Mouse (Mus musculus): ENCODE measurements around the gene Mcoln2. TPM values are rescaled to one million over a fixed set of nuclear protein-coding genes. Genes with fewer than 3 reads are reported as not detected.
A peak's percentile ranks its signal among the peaks of the same experiment; 100 is the strongest.

Mcoln2 gene
- total RNA-seq (2021), result under 1 TPM; 0.47 to 0.54 TPM
- long read RNA-seq, experiment 1, partial matches to known transcripts, result 1 of 3 reads
- long read RNA-seq, experiment 1, other reads (novel, unspliced or antisense), result 0 of 3 reads
- long read RNA-seq, experiment 2, partial matches to known transcripts, result 0 of 1 reads
- long read RNA-seq, experiment 2, other reads (novel, unspliced or antisense), result 0 of 1 reads

DNA sequence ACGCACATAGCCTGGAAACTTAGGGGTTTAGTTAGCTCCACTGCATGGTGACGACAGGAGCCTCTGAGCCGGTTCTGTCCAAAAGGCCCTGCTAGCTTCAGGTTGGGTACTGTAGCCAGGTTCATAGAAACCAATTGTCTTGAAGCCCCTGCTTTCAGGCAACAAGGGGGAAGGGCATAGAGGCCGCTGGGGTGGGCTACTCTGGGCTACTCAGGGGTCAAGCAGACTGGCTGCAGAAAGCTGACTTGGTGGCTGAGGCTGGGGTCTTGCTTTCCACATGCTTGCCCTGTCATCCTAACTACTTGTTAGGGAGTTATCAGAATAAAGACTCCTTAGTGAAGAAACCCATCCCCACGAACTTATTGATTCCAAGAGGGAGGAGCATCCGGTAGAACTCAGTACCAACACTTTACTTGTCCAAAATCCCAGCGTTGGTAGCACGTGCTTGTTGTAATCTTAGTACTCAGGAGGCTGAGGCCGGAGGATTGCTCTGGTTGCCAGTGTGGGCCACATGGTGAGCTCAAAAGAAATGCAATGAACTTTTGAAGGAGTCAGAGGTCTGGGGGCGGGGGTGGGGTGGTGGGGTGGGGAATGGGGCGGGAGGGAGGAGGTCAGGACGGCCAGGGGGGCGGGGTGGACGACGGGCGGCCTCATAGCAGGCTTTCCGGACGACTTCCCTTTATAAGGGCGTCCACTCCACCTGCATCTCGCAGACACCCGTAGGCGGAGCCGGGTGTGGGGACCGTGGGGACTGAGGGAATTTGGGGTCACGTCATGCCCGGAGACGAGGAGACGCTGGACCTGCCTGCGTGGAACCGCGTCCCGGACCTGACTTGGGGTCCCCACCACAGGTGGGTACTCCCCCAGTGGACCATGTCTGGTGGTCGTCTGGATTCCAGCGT lies at the start of gene Mcoln2:
Mcoln2 (plus strand) TSS at position 678 of the 902 bp plus-strand sequence.
- peak in 1 of 2 experiments; percentile 17 for DNase-seq (ENCODE audit: low spot score in 2 of 2)

GRCm38 (mm10) chr3:146099925-146100324 lies 49.7 kb upstream of the Mcoln2 start:
- DNase-seq (ENCODE audit: low spot score in 2 of 2), result no peak

GRCm38 (mm10) chr3:146102049-146102448 lies 47.6 kb upstream of the Mcoln2 start:
- no peak for DNase-seq (ENCODE audit: low spot score in 2 of 2)

DNA sequence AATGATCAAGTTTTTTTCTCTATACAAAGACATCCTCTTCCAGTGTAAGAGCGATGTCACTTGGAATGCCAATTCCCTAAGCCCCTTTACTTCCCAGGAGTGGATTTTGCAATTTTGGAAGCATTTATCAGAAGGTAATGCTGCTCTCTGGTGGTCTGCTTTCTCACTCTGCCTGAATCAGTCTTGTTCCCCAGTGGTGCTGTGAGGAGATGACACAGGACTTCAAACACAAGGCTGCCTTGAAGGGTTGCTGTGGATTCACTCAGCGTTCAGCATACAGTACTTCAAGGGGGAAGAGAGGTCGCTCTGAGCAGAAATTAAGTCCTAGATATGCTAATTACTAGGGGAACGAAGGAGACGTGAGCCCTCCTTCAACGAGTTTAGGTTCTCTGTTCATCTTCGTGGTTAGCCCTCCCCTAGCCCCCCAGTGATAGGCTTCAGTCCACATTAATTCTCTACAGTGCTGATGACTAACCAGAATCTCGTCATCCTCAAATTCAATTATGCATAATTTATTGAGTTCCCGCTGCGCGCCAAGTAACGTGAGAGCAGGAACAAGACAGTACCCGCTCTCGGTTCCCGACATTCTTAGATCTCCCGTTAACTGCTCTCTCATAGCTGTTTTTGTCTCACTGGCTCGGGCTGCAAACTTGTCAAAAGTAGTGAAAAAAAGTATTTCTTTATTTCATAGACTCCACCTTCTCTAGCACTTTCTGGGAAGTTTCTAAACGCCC lies 42.4 kb upstream of the Mcoln2 start:
- DNase-seq (ENCODE audit: low spot score in 2 of 2), result no peak

DNA sequence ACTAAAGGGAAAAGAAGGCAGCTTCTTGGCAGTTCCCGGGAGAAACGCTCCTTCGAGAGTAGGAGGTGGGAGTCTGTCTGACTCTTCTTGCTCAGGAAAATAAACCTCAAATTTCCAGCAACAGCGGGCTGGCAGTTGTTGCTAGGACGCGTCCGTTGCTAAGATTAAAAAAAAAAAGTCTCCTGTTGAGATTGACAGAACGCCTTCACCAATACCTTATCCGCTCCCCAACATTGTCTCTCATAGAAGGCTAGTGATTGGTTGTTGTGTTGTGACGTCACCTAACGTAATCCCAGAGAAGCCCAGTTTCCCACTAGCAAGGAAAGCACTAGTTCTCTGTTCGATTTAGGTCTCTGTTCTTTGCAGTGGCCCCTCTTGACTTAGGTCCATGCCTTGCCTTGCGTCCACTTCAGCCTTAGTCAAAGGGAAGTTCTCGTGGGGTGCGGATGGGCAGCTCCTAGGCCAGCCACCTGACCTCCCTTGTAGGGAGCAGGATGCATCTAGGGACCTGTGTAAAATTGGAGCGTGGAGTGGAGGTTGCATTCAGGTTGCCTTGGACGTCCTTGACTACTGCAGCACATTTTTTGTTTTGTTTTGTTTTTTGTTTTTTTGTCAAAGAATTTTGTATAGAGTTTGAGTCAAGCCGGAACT lies 41.6 kb upstream of the Mcoln2 start, which contains the start of gene Wdr63:
Wdr63 (minus strand) TSS at position 210 of the 651 bp plus-strand sequence.
- DNase-seq (ENCODE audit: low spot score in 2 of 2), result peak in 1 of 2 experiments; percentile 22

- no peak for DNase-seq (ENCODE audit: low spot score in 2 of 2)
Measured at GRCm38 (mm10) chr3:146108945-146109344, 40.7 kb upstream of the Mcoln2 start.

GRCm38 (mm10) chr3:146110358-146110757 lies 39.3 kb upstream of the Mcoln2 start:
- DNase-seq (ENCODE audit: low spot score in 2 of 2), result no peak

- no peak for DNase-seq (ENCODE audit: low spot score in 2 of 2)
Measured at GRCm38 (mm10) chr3:146110916-146111315, 38.7 kb upstream of the Mcoln2 start.

DNA sequence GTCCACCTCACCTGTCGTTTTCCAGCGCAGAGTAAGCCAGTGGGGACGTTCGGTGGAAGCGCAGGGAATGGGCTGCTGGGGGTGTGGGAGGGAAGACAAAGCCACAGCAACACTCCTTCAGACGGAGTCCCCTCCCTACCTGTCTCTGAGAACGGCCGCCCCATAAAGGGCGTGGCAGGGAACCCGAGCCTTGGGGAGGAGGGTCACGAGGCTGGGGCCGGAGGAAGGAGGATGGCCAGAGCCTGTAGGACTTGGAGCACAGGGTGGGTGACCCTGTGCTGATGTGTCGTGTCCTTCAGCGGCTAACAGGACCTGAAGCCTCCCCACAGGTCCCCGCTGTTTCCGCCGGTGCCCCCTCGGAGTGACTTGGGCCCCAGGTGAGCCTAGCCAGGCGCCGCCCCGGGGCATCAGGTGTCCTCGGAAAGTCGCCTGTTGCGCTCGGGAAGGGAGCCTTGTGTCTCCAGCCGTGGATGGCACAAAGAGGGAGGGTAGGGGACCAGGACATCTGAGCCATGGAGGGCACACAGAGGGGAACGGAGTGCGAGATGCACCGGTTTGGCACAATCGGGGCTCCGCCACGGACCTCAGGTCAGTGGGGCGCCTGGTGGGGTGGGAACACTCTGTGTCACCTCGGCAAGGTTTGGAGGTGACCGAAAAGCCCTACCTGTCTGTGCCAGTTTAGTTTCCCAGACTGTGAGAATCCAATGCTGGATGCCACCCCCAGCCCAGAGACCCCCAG lies 32.2 kb upstream of the Mcoln2 start, which contains the start of gene Mcoln3:
Mcoln3 (plus strand) TSS at position 193 of the 739 bp plus-strand sequence.
- DNase-seq (ENCODE audit: low spot score in 2 of 2), result no peak

GRCm38 (mm10) chr3:146117997-146118457 lies 31.6 kb upstream of the Mcoln2 start:
- DNase-seq (ENCODE audit: low spot score in 2 of 2), result no peak

GRCm38 (mm10) chr3:146121310-146122124 lies 28.1 kb upstream of the Mcoln2 start:
- DNase-seq (ENCODE audit: low spot score in 2 of 2), result no peak

GRCm38 (mm10) chr3:146122125-146122420 lies 27.6 kb upstream of the Mcoln2 start:
- DNase-seq (ENCODE audit: low spot score in 2 of 2), result no peak

- no peak for DNase-seq (ENCODE audit: low spot score in 2 of 2)
Measured at GRCm38 (mm10) chr3:146122807-146123463, 26.7 kb upstream of the Mcoln2 start.

GRCm38 (mm10) chr3:146123464-146123825 lies 26.2 kb upstream of the Mcoln2 start:
- no peak for DNase-seq (ENCODE audit: low spot score in 2 of 2)

GRCm38 (mm10) chr3:146127205-146127604 lies 22.4 kb upstream of the Mcoln2 start:
- no peak for DNase-seq (ENCODE audit: low spot score in 2 of 2)

GRCm38 (mm10) chr3:146134834-146135233 lies 14.8 kb upstream of the Mcoln2 start:
- no peak for DNase-seq (ENCODE audit: low spot score in 2 of 2)

DNA sequence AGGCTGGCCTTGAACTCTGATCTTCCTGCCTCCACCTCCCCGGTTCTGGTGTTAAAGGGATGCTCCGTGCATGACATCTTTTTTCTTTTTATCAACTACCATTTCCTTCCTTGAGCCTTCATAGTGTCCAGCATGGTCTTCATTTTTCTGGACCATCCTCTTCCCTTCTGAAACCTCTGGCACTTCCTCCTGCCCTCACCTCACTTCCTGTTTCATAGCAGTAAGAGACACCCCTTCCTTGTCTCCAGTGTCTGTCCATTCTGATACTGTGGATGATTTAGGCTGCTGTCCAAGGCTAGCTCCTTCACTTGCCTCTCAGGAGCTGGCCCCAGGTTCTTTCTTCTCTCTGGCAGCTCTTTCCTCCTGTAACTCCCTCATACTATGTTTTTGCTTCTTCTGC lies 14.2 kb upstream of the Mcoln2 start:
- no peak for DNase-seq (ENCODE audit: low spot score in 2 of 2)

- no peak for DNase-seq (ENCODE audit: low spot score in 2 of 2)
Measured at GRCm38 (mm10) chr3:146136422-146136821, 13.2 kb upstream of the Mcoln2 start.

- no peak for DNase-seq (ENCODE audit: low spot score in 2 of 2)
Measured at GRCm38 (mm10) chr3:146140276-146140675, 9.4 kb upstream of the Mcoln2 start.
